Mouse (Mus musculus): Measurements from ENCODE around the gene Klf16. TPM values are rescaled to one million over a fixed set of nuclear protein-coding genes. Genes with fewer than 3 reads are reported as not detected.
A peak's percentile ranks its signal among the peaks of the same experiment; 100 is the strongest.

Klf16 gene
- total and polyA plus RNA-seq, 2 experiments = 0.74 to 5.5 TPM

DNA sequence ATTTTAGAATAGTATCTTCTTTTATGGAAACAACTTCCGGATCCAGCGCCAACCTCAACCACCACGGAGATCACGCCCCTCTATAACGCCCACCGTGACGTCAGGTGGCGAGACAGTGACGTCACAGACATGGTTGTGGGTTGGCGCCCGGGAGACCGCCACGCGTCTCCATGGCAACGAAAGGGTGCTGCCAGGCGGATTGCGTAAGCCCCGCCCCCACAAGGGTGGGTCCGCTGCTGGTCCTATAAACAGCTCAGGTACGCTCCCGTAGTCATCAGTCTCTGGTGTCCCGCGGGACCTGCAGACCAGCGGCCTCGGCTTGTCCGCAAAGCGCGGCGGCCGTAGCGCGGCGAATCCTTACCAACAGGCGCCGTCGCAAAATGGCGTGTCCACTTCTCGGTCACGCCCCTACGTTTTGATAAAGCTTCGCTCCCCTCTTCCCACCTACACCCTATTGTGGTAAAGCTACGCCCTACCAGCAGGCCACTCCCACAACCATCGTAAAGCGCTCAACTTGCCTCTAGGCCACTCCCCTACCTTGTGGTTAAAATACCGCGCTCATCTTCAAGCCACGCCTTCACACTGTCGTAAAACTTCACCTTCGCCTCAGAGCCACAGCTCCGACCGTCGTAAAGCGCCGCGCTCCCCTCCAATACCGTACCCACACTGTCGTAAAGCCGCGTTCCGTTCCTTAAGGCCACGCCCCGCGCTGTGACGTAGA is 45.0 kb upstream of the Klf16 start:
- H3K27ac ChIP-seq (replicated peaks; ENCODE audit: insufficient read depth, low read depth, low read length) = peak overlapping the region; percentile 80
- H3K36me3 ChIP-seq (ENCODE audit: control insufficient read depth, insufficient read depth, low read length) = no peaks in the 10 kb centered on the region
- under 1% methylated on average over 64 of the region's 64 CpGs for WGBS
- H3K4me3 ChIP-seq (ENCODE audit: insufficient read depth, low read depth, low read length) = peak overlapping the region; percentile 64
- no peaks in the 10 kb centered on the region for H3K27me3 ChIP-seq (ENCODE audit: control insufficient read depth, insufficient read depth, low read length)
- H3K4me1 ChIP-seq (ENCODE audit: control insufficient read depth, insufficient read depth, low read length) = peaks cover 30% of the 10 kb centered on the region
- TF ChIP-seq CTCF (IDR thresholded peaks at IDR 0.05; ENCODE audit: low read depth, low read length) (no peak), POLR2A (IDR thresholded peaks at IDR 0.05; ENCODE audit: extremely low read depth, insufficient read depth, low read length) (peak; percentile 92)
- H3K9ac ChIP-seq (ENCODE audit: low read depth, low read length) = peak overlapping the region; percentile 63
- peak; percentile 100 for DNase-seq (ENCODE audit: extremely low read depth, low read depth, low spot score)
- peaks cover 38% of the 10 kb centered on the region for H3K79me2 ChIP-seq (ENCODE audit: control insufficient read depth, insufficient read depth, low read length)

DNA sequence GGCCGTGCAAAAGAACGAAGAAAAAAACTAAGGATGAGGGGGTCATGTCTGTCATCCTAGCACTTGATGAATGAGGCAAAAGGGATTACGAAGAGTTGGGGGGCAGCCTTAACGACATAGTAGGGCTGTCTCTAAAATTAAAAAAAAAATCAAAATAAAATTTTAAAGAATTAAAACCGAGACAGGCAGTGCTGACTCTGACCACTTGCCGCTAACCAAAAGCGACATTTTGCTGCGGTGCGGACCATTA is 44.5 kb upstream of the Klf16 start:
- H3K27ac ChIP-seq (replicated peaks; ENCODE audit: insufficient read depth, low read depth, low read length) = peak overlapping the region; percentile 48
- H3K4me3 ChIP-seq (ENCODE audit: insufficient read depth, low read depth, low read length) = peak overlapping the region; percentile 64
- TF ChIP-seq CTCF (IDR thresholded peaks at IDR 0.05; ENCODE audit: low read depth, low read length) = no peak
- TF ChIP-seq POLR2A (IDR thresholded peaks at IDR 0.05; ENCODE audit: extremely low read depth, insufficient read depth, low read length) = no peak
- peaks cover 30% of the 10 kb centered on the region for H3K4me1 ChIP-seq (ENCODE audit: control insufficient read depth, insufficient read depth, low read length)
- WGBS = 6% methylated on average over 9 of the region's 9 CpGs
- DNase-seq (ENCODE audit: extremely low read depth, low read depth, low spot score) = no peak
- H3K36me3 ChIP-seq (ENCODE audit: control insufficient read depth, insufficient read depth, low read length) = no peaks in the 10 kb centered on the region
- H3K27me3 ChIP-seq (ENCODE audit: control insufficient read depth, insufficient read depth, low read length) = no peaks in the 10 kb centered on the region
- peaks cover 38% of the 10 kb centered on the region for H3K79me2 ChIP-seq (ENCODE audit: control insufficient read depth, insufficient read depth, low read length)
- peak overlapping the region; percentile 46 for H3K9ac ChIP-seq (ENCODE audit: low read depth, low read length)

DNA sequence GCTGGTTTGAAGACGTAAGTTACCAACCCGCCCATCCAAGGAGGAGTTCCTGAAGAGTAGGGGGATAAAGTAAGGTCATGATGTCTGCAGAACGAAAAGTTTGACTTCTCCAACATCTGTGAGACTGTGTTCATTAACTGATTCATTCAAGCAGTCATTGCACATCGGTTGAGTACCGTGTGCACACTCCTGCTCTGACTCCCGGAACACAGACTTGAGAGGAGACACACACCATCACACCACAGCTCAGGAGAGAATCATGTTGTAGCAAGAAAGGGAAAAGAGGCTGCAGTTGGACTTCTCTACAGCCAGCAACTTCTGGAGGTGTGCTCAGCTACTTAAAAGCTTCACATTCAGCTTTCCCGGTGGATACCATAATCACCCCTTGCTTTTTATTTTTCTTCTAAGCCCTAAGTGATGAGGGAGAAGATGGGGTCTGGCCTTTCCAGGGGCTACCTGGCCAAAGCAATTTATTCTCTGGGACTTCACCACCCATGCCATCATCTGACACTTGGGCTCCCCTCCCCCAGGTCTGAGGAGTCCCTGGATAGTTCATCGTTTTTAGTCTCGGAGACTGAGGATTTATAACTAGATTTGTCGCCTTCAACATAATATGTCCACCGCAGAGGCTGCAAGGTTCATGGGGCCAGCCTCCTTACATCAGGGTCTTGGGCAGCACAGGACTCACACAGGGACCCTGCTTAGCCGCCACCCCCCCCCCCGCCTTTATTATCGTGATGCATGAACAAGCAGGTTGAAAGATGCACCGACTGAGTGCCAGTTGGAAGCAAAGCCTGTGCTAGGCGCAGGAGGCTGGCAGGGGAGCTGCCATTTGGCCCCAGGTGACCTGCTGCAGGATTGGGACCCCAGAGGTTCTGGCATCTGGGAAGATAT is 43.9 kb upstream of the Klf16 start:
- H3K79me2 ChIP-seq (ENCODE audit: control insufficient read depth, insufficient read depth, low read length) = peaks cover 34% of the 10 kb centered on the region
- H3K4me1 ChIP-seq (ENCODE audit: control insufficient read depth, insufficient read depth, low read length) = peaks cover 29% of the 10 kb centered on the region
- peak overlapping the region; percentile 46 for H3K9ac ChIP-seq (ENCODE audit: low read depth, low read length)
- WGBS = 65% methylated on average over 16 of the region's 16 CpGs
- peak overlapping the region; percentile 64 for H3K4me3 ChIP-seq (ENCODE audit: insufficient read depth, low read depth, low read length)
- H3K27me3 ChIP-seq (ENCODE audit: control insufficient read depth, insufficient read depth, low read length) = no peaks in the 10 kb centered on the region
- no peak for TF ChIP-seq CTCF (IDR thresholded peaks at IDR 0.05; ENCODE audit: low read depth, low read length)
- no peak for TF ChIP-seq POLR2A (IDR thresholded peaks at IDR 0.05; ENCODE audit: extremely low read depth, insufficient read depth, low read length)
- H3K27ac ChIP-seq (replicated peaks; ENCODE audit: insufficient read depth, low read depth, low read length) = peak overlapping the region; percentile 87
- DNase-seq (ENCODE audit: extremely low read depth, low read depth, low spot score) = no peak
- H3K36me3 ChIP-seq (ENCODE audit: control insufficient read depth, insufficient read depth, low read length) = no peaks in the 10 kb centered on the region

DNA sequence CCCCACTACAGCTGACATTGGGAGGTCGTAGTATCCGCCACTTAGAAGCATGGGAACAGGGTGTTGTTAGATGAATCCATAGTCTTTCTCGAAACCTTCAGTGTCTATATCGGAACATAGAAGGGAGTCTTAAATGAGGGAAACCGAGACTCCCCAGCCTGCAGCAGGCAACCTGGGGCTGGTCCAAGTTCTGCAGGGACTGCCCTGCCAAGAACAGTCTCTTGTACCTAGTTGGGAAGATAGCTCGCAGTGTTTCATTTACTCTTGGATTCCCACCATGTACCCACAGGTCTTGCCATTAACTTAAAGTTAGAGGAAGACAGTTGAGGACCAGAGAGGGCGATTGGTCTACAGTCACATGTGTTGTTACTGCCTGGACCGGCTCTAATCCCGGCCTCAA is 43.2 kb upstream of the Klf16 start:
- no peaks in the 10 kb centered on the region for H3K27me3 ChIP-seq (ENCODE audit: control insufficient read depth, insufficient read depth, low read length)
- H3K27ac ChIP-seq (replicated peaks; ENCODE audit: insufficient read depth, low read depth, low read length) = peak overlapping the region; percentile 87
- no peak for TF ChIP-seq CTCF (IDR thresholded peaks at IDR 0.05; ENCODE audit: low read depth, low read length)
- H3K9ac ChIP-seq (ENCODE audit: low read depth, low read length) = no peak overlapping the region
- 76% methylated on average over 9 of the region's 9 CpGs for WGBS
- H3K36me3 ChIP-seq (ENCODE audit: control insufficient read depth, insufficient read depth, low read length) = no peaks in the 10 kb centered on the region
- peaks cover 23% of the 10 kb centered on the region for H3K4me1 ChIP-seq (ENCODE audit: control insufficient read depth, insufficient read depth, low read length)
- peak; percentile 24 for DNase-seq (ENCODE audit: extremely low read depth, low read depth, low spot score)
- no peak overlapping the region for H3K4me3 ChIP-seq (ENCODE audit: insufficient read depth, low read depth, low read length)
- peaks cover 27% of the 10 kb centered on the region for H3K79me2 ChIP-seq (ENCODE audit: control insufficient read depth, insufficient read depth, low read length)

DNA sequence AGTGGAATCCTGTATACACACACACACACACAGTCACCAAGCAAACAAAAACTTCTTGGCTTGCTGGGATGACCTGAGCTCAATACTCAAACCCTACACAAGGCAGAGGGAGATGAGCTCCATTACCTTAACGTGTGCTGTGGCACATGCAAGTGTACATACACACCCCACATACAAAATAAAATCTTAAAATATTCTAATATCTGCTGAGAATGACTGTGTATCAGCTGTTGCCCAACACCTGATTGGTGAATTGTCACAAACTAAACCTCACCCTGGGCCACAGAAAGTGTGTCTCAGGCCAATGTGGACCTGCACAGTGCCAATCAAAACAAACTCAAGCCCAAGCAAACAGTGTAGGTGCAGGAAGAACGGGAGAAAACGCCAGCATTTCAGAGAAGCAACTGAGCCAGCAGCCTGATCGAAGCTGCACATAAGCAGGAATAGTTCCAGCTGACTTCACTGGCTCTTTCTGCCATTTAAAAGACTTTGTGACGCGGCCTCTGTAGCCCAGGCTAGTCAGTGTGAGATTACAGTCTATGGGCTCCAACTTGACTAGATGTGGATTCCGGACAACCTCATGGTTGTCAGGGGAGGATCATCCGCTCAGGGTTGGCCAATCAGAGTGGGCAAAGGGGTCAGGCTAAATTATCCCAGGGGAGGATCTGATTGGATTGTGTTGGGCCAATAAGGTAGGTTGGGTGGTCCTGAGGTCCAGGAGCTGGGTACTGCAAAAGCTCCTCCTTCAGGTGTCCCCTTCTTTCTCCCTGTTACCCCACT is 42.5 kb upstream of the Klf16 start:
- DNase-seq (ENCODE audit: extremely low read depth, low read depth, low spot score) = peak; percentile 98
- Histone ChIP-seq H3K36me3 (ENCODE audit: control insufficient read depth, insufficient read depth, low read length) (no peaks in the 10 kb centered on the region), H3K4me3 (ENCODE audit: insufficient read depth, low read depth, low read length) (no peak overlapping the region), H3K4me1 (ENCODE audit: control insufficient read depth, insufficient read depth, low read length) (peaks cover 16% of the 10 kb centered on the region), H3K27ac (replicated peaks; ENCODE audit: insufficient read depth, low read depth, low read length) (peak overlapping the region; percentile 87), H3K27me3 (ENCODE audit: control insufficient read depth, insufficient read depth, low read length) (no peaks in the 10 kb centered on the region), H3K9ac (ENCODE audit: low read depth, low read length) (no peak overlapping the region), H3K79me2 (ENCODE audit: control insufficient read depth, insufficient read depth, low read length) (peaks cover 20% of the 10 kb centered on the region)
- WGBS = 26% methylated on average over 8 of the region's 8 CpGs
- TF ChIP-seq CTCF (IDR thresholded peaks at IDR 0.05; ENCODE audit: low read depth, low read length) (no peak), POLR2A (IDR thresholded peaks at IDR 0.05; ENCODE audit: extremely low read depth, insufficient read depth, low read length) (no peak)

Data from liver, adult 2 months (tissue).